Mouse (Mus musculus) hindbrain, embryonic 16.5 days (tissue): ENCODE results near the gene Sorcs2. TPM values are rescaled to one million over a fixed set of nuclear protein-coding genes. Genes with fewer than 3 reads are reported as not detected.
A peak's percentile ranks its signal among the peaks of the same experiment; 100 is the strongest.

Experiments
- ATAC-seq: fragments of 200-750 bp; cut with Nextera tagmentation; 2 replicates; pipeline ENCODE4 v1.8.0; 2017; ENCODE audit warnings: moderate TSS enrichment, moderate library complexity
- H3K27ac ChIP-seq: fragments of 300-500 bp; sonication (generic); 2 replicates; pipeline ENCODE4 v1.5.1; 2014; ENCODE audit warnings: low read depth, mild to moderate bottlenecking, control low read depth, low read length, moderate library complexity
- H3K27me3 ChIP-seq: fragments of 300-500 bp; sonication (generic); replicated peaks from 2 replicates; pipeline ENCODE4 v1.6.1; 2014; ENCODE audit warnings: low read length; ENCODE audit not compliant: control insufficient read depth, insufficient read depth
- H3K36me3 ChIP-seq: fragments of 300-500 bp; sonication (generic); 2 replicates; pipeline ENCODE4 v1.6.1; 2014; ENCODE audit warnings: mild to moderate bottlenecking, low read length, moderate library complexity, mixed read lengths; ENCODE audit not compliant: control insufficient read depth, insufficient read depth
- H3K4me1 ChIP-seq: fragments of 300-500 bp; sonication (generic); 2 replicates; pipeline ENCODE4 v1.6.1; 2014; ENCODE audit warnings: low read depth, low read length; ENCODE audit not compliant: control insufficient read depth, insufficient read depth
- H3K4me2 ChIP-seq: fragments of 300-500 bp; sonication (generic); 2 replicates; pipeline ENCODE4 v1.6.1; 2014; ENCODE audit warnings: mild to moderate bottlenecking, low read length, control low read depth, moderate library complexity
- H3K4me3 ChIP-seq: fragments of 300-500 bp; sonication (generic); 2 replicates; pipeline ENCODE4 v1.5.1; 2014; ENCODE audit warnings: mild to moderate bottlenecking, low read length, control low read depth, moderate library complexity
- H3K9ac ChIP-seq: fragments of 300-500 bp; sonication (generic); 2 replicates; pipeline ENCODE4 v1.6.1; 2014; ENCODE audit warnings: low read depth, mild to moderate bottlenecking, control low read depth, low read length, moderate library complexity
- H3K9me3 ChIP-seq: fragments of 300-500 bp; sonication (generic); 2 replicates; pipeline ENCODE4 v1.6.1; 2014; ENCODE audit warnings: mild to moderate bottlenecking, low read length, moderate library complexity; ENCODE audit not compliant: control insufficient read depth
- WGBS: fragments of 180-500 bp; shearing (Covaris S2); extraction: QIAGEN DNeasy Blood & Tissue Kit; methylation state at CpG from one replicate; pipeline ENCODE4 v1.1.7; 2014; 5-methylcytosine and 5-hydroxymethylcytosine counted together
- polyA plus RNA-seq: library from polyadenylated mRNA; unstranded; fragments of >200 nt; fragmentation: Nextera tagmentation; extraction: Ambion mirVana; gene quantifications from 2 replicates; pipeline ENCODE4 v1.2.1, GENCODE M21; 2015

Gene Sorcs2
- polyA plus RNA-seq, 1 experiment from 2014 or later = 11.8 TPM

DNA sequence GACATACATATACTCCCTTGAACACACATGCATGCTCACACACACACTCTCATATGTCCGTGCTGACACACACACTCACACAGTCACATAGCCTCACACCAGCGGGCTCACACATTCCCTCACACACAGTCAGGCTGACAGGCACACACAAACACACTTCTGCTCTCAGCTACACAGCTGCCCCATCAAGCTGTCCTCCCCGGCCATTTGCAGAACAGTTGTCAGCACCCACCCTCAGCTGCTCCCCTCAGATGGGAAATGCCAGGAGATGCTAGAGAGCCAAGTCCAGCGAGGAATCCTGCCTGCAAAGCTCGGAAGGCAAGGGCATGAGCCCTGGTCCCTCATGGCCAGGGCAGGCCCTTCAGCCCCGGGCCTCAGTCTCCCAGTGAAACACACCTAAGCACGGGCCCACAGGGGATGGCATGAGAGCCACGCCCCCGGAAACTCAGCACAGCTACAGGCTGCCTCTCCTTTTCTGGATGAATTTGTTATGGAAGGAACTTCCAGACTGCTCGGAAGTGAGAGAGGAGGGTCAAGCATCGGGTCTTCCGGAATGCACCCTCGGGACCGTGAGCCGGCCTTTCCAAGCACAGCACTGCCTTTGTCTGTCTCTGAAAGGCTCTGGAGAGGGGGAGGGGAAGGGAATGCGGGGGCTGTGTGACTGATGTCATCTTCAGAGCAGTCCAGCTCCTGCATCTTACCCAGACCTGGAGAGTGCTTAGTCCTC lies 84.4 kb downstream of the Sorcs2 start:
- Histone ChIP-seq H3K4me2 (peak overlapping the region; percentile 5; the same call in 1 of the 2 replicates), H3K27ac (peak overlapping the region; percentile 39; the same call in 1 of the 2 replicates), H3K4me3 (no peak overlapping the region), H3K36me3 (no peaks in the 10 kb centered on the region), H3K9me3 (no peaks in the 10 kb centered on the region), H3K4me1 (peaks cover 13% of the 10 kb centered on the region), H3K9ac (peak overlapping the region; percentile 31), H3K27me3 (no peaks in the 10 kb centered on the region)
- WGBS = 20% methylated on average over 16 of the region's 16 CpGs
- ATAC-seq = peak; percentile 62

DNA sequence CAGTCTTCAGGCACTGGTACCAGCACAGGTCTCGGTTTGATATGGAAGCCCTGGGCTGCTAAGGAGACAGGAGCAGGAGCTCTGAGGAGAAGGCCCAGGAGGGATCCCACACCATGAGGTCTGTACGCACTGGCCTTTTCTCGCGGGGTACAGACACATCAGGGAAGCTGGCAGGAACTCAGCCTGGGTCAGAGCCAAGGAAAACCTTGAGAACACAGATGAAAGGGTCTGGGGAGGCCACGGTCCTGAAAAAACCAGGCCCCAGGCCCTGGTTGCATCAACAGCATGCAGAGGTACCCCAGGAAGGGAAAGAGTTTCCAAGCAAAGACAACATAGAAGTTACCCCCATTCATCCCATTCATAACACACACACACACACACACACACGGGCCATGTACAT lies 85.0 kb downstream of the Sorcs2 start:
- H3K9me3 ChIP-seq = no peaks in the 10 kb centered on the region
- H3K27ac ChIP-seq = no peak overlapping the region
- 55% methylated on average over 6 of the region's 6 CpGs for WGBS
- H3K4me3 ChIP-seq = no peak overlapping the region
- no peaks in the 10 kb centered on the region for H3K36me3 ChIP-seq
- H3K4me1 ChIP-seq = peaks cover 13% of the 10 kb centered on the region
- no peak overlapping the region; the same call in 1 of the 2 replicates for H3K9ac ChIP-seq
- H3K27me3 ChIP-seq = no peaks in the 10 kb centered on the region
- peak; percentile 48 for ATAC-seq
- H3K4me2 ChIP-seq = no peak overlapping the region

DNA sequence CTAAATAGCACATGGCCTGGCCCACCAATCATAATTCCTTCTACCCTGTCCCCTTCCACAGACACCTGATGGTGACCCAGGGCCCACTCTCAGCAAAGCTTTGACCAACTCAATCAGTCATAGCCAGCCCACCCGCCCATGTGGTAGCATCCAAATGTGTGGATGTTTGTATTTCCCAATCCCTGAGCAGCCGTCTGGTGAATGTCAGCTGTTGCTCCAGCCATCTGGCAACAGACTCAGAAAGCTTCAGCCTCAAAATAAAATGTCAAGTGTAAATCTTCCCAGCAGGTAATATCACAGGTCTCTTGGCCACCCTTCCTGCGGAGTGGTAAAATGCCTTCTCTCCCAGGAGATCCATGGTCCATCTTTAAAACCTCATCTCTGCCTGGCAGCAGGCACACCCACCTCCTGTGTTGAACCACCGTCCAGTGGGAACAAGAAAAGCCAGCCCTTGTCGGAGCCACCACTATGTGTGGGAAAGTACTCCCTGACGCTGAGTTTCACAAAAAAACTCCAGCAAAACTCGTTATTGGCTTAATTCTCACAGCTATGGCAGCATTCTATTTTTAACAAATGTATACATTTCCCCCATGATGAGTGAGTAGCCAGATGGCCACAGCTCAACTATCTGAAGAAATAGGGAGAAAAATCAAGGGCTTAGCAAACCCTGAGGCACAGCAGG lies 93.5 kb downstream of the Sorcs2 start:
- no peaks in the 10 kb centered on the region for H3K27me3 ChIP-seq
- H3K4me1 ChIP-seq = 0 out of 2 replicates have a peak, but pooled peaks cover 2% of the 10 kb centered on the region
- no peaks in the 10 kb centered on the region for H3K9me3 ChIP-seq
- no peaks in the 10 kb centered on the region for H3K36me3 ChIP-seq
- H3K27ac ChIP-seq = no peak overlapping the region
- 61% methylated on average over 7 of the region's 7 CpGs for WGBS
- no peak overlapping the region for H3K9ac ChIP-seq
- no peak for ATAC-seq
- no peak overlapping the region for H3K4me2 ChIP-seq
- no peak overlapping the region for H3K4me3 ChIP-seq

DNA sequence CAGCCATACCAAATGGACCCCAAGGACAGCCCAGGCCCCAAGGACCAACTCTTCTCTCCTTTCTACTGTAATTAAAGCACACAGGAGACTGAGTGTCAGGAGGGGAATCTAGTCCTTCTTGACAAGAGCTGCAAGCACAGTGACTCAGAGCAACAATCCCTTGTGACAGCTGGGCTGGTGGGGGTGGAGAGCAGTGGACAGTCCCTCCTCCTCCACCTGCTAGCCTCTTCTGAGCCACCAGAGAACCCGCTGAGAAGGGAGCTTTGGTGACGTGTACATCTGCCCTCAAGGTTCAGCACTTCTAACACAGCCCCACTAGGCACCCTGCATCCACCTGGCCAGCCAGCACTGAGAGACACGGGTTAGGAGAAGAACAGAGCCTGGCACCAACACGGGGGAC lies 96.8 kb downstream of the Sorcs2 start:
- Histone ChIP-seq H3K4me3 (no peak overlapping the region), H3K4me1 (0 out of 2 replicates have a peak, but pooled peaks cover 2% of the 10 kb centered on the region), H3K27me3 (no peaks in the 10 kb centered on the region), H3K36me3 (no peaks in the 10 kb centered on the region), H3K27ac (no peak overlapping the region), H3K4me2 (no peak overlapping the region), H3K9ac (no peak overlapping the region), H3K9me3 (no peaks in the 10 kb centered on the region)
- ATAC-seq = no peak
- WGBS = 62% methylated on average over 4 of the region's 4 CpGs

DNA sequence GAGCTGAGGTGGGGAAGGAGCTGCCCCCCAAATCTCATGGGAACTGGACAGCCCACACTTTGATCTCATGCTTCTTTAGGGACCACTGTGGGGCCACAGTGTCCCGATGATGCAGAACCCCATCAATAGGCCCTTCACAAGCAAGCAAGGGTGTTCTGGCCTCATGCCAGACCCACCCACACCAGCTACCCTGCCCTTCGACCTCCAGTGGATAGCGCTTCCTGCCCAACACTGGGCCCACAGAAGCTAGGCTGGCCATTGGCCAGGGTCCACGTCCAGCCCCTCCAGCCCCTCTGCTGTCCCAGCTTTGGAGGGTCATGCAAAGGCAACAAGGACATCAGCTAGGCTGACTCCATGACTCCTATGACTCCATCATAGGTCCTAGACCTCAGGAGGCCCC lies 99.9 kb downstream of the Sorcs2 start:
- no peak overlapping the region for H3K9ac ChIP-seq
- no peak overlapping the region for H3K4me2 ChIP-seq
- WGBS = 84% methylated on average over 4 of the region's 4 CpGs
- no peak for ATAC-seq
- H3K4me3 ChIP-seq = no peak overlapping the region
- no peaks in the 10 kb centered on the region for H3K27me3 ChIP-seq
- H3K4me1 ChIP-seq = no peaks in the 10 kb centered on the region
- H3K27ac ChIP-seq = no peak overlapping the region
- H3K9me3 ChIP-seq = no peaks in the 10 kb centered on the region
- H3K36me3 ChIP-seq = no peaks in the 10 kb centered on the region

DNA sequence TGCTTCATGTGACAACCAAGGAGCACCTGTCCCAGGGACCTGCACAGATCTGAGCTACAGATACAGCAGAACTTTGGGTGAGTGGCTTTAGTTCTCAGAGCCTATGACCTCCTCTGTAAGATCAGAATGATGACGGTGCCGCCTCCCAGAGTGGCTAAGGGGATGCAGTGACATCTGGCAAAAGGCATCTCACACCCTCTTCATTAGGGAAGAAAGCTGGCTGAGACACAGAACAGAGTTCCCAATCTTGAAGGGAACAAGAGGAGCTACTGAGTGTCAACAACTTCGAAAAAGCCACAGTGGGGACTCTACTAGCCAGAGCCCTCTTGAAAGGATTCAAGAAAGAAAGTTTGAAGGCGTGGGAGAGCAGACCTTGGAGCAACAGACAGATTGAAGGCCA lies 100.7 kb downstream of the Sorcs2 start:
- Histone ChIP-seq H3K36me3 (no peaks in the 10 kb centered on the region), H3K4me3 (no peak overlapping the region), H3K4me2 (no peak overlapping the region), H3K27ac (no peak overlapping the region), H3K9me3 (no peaks in the 10 kb centered on the region), H3K9ac (no peak overlapping the region), H3K4me1 (no peaks in the 10 kb centered on the region), H3K27me3 (no peaks in the 10 kb centered on the region)
- ATAC-seq = no peak
- 82% methylated on average over 4 of the region's 4 CpGs for WGBS

DNA sequence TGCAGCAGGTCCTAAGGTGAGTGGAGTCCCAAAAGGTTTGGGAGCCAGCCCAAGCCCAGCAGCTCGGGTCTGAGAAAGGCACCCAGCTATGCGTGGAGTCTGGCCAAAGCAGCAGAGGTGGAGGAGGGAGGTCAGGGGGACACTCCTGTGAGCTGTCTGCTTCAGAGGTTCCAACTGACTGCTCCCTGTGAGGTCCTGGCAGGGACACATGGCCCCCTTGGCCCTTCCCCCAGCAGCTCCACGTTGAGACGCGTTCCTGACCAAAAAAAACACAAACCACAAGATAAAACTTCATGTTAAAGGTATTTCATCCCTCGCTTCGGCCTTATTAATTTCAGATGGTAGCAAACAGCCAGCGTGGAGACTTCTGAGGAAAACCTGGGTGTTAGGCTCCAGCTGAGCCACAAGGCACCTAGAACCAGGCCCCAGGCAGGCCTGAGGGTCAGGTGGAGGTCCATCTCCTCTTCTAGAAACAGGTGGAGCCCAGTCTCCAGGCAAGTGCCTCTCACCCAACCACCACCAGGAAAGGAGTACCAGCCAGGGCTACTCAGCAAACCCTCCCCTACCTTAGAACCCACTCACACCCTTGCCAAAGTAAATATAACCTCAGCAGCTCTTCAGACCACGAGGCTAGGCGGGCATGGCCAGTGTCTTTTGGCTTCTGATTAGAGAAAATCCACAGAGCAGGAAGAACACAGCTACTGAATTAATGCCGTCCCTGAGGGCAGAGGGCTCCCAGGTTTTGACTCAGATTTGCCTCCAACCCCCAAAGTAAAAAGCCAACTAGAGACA lies 104.6 kb downstream of the Sorcs2 start:
- no peaks in the 10 kb centered on the region for H3K27me3 ChIP-seq
- no peak overlapping the region for H3K27ac ChIP-seq
- no peak overlapping the region for H3K4me3 ChIP-seq
- whole genome bisulfite sequencing = 70% methylated on average over 11 of the region's 11 CpGs
- H3K36me3 ChIP-seq = no peaks in the 10 kb centered on the region
- no peaks in the 10 kb centered on the region for H3K9me3 ChIP-seq
- no peak for ATAC-seq
- no peak overlapping the region for H3K4me2 ChIP-seq
- H3K9ac ChIP-seq = no peak overlapping the region
- no peaks in the 10 kb centered on the region for H3K4me1 ChIP-seq

DNA sequence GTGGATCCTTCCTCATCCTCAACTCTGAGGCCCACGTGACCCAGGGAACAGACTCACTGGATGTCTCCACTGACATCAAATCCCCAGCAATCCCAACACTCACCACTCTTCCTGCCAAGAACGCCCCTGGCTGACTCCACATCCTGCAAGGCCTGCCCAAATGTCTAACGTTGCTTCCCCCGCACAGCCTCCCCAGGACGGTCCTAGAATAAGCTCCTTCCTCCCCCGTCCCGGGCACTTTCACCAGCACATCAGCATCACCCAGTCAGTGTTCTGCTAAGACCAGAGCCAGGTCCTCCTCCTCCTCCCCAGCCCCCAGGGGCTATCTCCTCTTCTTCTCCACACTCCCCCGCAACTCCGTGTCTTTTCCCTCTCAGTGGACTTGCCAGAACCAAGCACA lies 105.6 kb downstream of the Sorcs2 start:
- Histone ChIP-seq H3K27me3 (no peaks in the 10 kb centered on the region), H3K9me3 (no peaks in the 10 kb centered on the region), H3K27ac (no peak overlapping the region), H3K36me3 (no peaks in the 10 kb centered on the region), H3K9ac (no peak overlapping the region), H3K4me1 (no peaks in the 10 kb centered on the region), H3K4me3 (no peak overlapping the region), H3K4me2 (no peak overlapping the region)
- no peak for ATAC-seq
- WGBS = 82% methylated on average over 9 of the region's 9 CpGs

DNA sequence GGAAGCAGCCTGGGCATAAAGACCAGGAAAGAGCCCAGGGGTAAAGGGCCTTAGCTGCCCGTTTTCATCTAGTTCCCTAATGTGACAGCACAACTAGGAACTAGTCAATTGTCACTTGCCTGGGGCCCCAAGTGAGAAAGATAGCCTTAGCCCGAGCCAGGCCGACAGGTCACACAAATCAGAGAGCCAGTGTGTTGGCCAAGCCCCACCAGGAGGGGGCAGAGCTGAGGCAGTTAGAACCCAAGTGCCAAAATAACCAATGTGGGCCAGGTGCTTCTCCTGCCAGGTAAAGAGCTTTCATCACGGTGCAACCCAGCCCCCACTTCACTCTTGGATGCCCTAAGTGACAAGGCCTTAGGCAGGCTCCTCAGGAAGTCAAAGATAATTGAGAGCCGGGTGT lies 106.7 kb downstream of the Sorcs2 start:
- H3K27ac ChIP-seq = no peak overlapping the region
- H3K9me3 ChIP-seq = no peaks in the 10 kb centered on the region
- H3K4me1 ChIP-seq = no peaks in the 10 kb centered on the region
- H3K27me3 ChIP-seq = no peaks in the 10 kb centered on the region
- no peak overlapping the region for H3K9ac ChIP-seq
- no peaks in the 10 kb centered on the region for H3K36me3 ChIP-seq
- H3K4me3 ChIP-seq = no peak overlapping the region
- H3K4me2 ChIP-seq = no peak overlapping the region
- no peak for ATAC-seq
- WGBS = 47% methylated on average over 5 of the region's 5 CpGs
